Mouse (Mus musculus): ENCODE data around the gene Mpg. TPM values are rescaled to one million over a fixed set of nuclear protein-coding genes. Genes with fewer than 3 reads are reported as not detected.

The Mpg gene
- polyA plus RNA-seq, 1 experiment: 17.3 TPM

DNA sequence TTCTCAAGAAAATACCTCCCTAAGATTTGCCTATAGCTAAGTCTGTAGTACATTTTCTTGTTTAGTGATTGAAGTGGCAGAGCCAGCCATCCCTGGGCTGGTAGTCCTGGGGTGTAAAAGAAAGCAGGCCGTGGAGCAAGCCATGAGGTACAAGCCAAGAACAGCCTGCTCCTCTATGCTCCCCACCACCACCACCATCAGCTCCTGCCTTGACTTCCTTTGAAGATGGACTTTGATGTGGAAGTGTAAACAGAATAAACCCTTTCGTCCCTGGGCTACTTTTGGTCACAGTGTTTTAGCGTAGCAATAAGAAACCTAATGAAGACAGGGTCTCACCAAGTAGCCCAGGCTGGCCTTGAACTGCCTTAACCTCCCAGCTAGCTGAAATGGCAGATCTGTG lies 28.5 kb upstream of the Mpg start:
- TF ChIP-seq GATA1 (IDR thresholded peaks at IDR 0.05; ENCODE audit: low read length): no peak

DNA sequence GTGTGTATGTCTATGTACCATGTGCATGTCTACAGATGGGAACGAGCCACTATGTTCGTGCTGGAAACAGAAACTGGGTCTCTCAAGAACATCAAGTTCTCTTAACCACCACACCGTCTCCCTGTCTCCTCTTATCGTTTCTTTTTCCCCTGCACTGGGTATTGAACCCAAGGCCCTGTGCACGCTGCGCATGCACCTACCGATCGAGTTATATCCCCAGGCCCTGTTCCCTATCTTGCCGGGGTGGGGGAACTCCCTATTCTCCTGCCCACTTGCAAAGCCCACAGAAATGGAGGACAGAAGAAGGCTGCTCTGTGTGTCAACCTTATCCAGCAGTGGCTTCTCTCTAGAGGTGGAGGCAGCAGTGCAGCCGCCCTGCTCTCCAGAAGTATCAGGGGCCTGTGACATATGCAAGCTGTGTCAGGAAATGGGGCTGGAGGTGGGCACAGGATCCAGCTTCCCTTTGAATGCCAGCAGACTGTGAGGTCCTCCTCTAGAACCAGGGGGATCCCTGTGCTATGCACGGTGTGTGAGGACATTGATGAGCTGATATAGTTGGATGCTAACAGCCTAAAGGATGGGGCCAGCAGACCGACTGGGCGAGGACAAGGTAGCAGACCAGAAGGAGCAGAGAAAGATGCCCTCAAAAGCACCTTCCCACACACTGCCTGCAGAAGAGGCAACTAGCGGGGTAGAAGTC lies 27.9 kb upstream of the Mpg start:
- no peak for TF ChIP-seq GATA1 (IDR thresholded peaks at IDR 0.05; ENCODE audit: low read length)

- TF ChIP-seq GATA1 (IDR thresholded peaks at IDR 0.05; ENCODE audit: low read length): no peak
Measured at GRCm38 (mm10) chr11:32199230-32199629, 27.1 kb upstream of the Mpg start.

GRCm38 (mm10) chr11:32200075-32200601 lies 26.2 kb upstream of the Mpg start, which contains the start of gene Il9r:
Gene Il9r, minus strand, starts transcription at chr11:32200279.
- TF ChIP-seq GATA1 (IDR thresholded peaks at IDR 0.05; ENCODE audit: low read length): peak; percentile 79

GRCm38 (mm10) chr11:32201922-32202685 lies 24.2 kb upstream of the Mpg start:
- TF ChIP-seq GATA1 (IDR thresholded peaks at IDR 0.05; ENCODE audit: low read length): no peak

GRCm38 (mm10) chr11:32205058-32205873 lies 21.0 kb upstream of the Mpg start, which contains the start of gene Snrnp25:
Gene Snrnp25, plus strand, starts transcription at chr11:32205415.
- no peak for TF ChIP-seq GATA1 (IDR thresholded peaks at IDR 0.05; ENCODE audit: low read length)

DNA sequence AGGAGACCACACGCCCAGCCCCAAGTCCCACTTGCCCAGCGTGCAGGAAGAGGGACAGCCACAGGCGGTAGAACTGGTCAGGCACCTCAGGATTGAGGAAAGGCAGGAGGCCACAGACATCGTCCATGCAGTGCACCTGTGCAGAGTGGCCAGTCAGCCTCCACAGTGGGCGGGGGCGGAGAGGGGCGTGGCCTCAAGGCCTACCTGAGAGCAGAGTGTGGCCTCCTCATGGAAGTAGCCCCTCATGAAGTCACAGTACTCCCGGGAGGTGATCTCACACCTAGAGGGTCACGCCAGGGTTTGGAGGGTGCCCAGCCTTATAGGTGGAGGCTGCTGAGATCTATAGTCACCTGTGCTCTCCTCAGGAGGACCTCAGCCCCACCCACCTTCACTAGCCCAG lies 15.7 kb upstream of the Mpg start:
- no peak for TF ChIP-seq GATA1 (IDR thresholded peaks at IDR 0.05; ENCODE audit: low read length)

- no peak for TF ChIP-seq GATA1 (IDR thresholded peaks at IDR 0.05; ENCODE audit: low read length)
Measured at GRCm38 (mm10) chr11:32215372-32216162, 10.7 kb upstream of the Mpg start.

- TF ChIP-seq GATA1 (IDR thresholded peaks at IDR 0.05; ENCODE audit: low read length): no peak
Measured at GRCm38 (mm10) chr11:32216851-32217250, 9.5 kb upstream of the Mpg start.

GRCm38 (mm10) chr11:32218501-32219050 lies 7.7 kb upstream of the Mpg start:
- TF ChIP-seq GATA1 (IDR thresholded peaks at IDR 0.05; ENCODE audit: low read length): no peak

DNA sequence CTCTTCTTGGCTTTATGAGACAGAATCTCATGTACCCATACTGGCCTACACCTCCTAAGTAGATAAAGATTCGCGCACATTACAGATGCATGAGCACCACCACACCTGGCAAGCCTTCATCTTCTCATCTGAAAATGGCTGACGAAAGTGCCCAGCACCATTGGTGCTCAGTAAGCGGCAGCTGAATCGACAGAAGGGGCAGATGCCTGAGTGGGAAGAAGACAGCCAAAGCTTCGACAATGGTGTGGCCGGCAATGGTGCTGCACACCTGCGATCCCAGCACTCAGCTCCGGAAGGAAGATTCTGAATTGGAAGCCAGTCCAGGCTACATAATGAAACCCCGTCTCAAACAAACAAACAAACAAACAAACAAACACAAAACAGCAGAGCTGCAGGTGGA lies 7.0 kb upstream of the Mpg start:
- no peak for TF ChIP-seq GATA1 (IDR thresholded peaks at IDR 0.05; ENCODE audit: low read length)

GRCm38 (mm10) chr11:32220607-32221224 lies 5.6 kb upstream of the Mpg start:
- no peak for TF ChIP-seq GATA1 (IDR thresholded peaks at IDR 0.05; ENCODE audit: low read length)

DNA sequence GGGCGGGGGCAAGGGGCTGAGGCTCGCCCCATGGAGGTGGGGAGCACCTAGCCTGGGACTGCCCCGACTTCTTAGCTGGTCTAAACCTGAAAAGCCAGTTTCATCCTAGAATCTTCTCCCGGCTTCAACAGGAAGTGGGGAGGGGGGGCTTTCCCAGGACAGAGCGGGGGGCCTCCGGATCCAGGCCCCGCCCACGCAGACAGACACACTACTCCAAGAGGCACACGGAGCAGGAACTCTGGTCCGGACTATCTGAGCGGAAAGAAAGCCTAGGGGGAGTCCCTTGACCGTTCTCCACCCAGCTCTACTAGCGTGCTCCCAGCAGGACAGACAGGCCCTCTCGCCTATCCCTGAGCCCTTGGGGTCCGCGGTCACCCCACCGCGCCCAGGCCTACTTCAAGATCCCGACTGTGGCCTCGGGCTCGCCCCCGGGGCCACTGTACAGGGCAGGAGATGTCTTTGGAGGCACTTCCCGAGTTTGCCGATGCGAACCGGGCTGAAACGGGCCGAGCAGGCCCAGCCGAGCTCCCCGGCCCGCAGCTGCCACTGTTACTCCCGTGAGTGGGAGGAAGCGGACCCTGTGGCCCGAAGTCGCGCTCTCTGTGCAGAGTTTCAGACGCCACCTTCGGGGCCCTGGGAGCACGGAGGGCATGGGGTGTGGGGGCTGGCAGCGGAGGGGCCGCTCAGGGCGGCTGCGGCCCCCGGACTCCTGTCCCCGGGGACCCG lies 4.9 kb upstream of the Mpg start:
- no peak for TF ChIP-seq GATA1 (IDR thresholded peaks at IDR 0.05; ENCODE audit: low read length)
